Mouse (Mus musculus) embryonic facial prominence, embryonic 15.5 days (tissue): ENCODE measurements around the gene Tcf12. TPM values are rescaled to one million over a fixed set of nuclear protein-coding genes. Genes with fewer than 3 reads are reported as not detected.

Experiments
- ATAC-seq: fragments of 200-750 bp; cut with Nextera tagmentation; 2 replicates; pipeline ENCODE4 v1.8.0; 2017; ENCODE audit warnings: low read depth, moderate TSS enrichment; ENCODE audit not compliant: insufficient number of reproducible peaks, low FRiP score, low TSS enrichment
- H3K27ac ChIP-seq: fragments of 300-500 bp; sonication (generic); replicated peaks from 2 replicates; pipeline ENCODE4 v1.5.1; 2015; ENCODE audit warnings: mild to moderate bottlenecking, inconsistent platforms
- H3K27me3 ChIP-seq: fragments of 300-500 bp; sonication (generic); 2 replicates; pipeline ENCODE4 v1.6.1; 2015; ENCODE audit warnings: inconsistent platforms
- H3K36me3 ChIP-seq: fragments of 300-500 bp; sonication (generic); 2 replicates; pipeline ENCODE4 v1.6.1; 2015; ENCODE audit warnings: mild to moderate bottlenecking, inconsistent platforms
- H3K4me1 ChIP-seq: fragments of 300-500 bp; sonication (generic); 2 replicates; pipeline ENCODE4 v1.6.1; 2015; ENCODE audit warnings: inconsistent platforms
- H3K4me2 ChIP-seq: fragments of 300-500 bp; sonication (generic); replicated peaks from 2 replicates; pipeline ENCODE4 v1.6.1; 2015; ENCODE audit warnings: mild to moderate bottlenecking, inconsistent platforms
- H3K4me3 ChIP-seq: fragments of 300-500 bp; sonication (generic); replicated peaks from 2 replicates; pipeline ENCODE4 v1.5.1; 2015; ENCODE audit warnings: mild to moderate bottlenecking, inconsistent platforms
- H3K9ac ChIP-seq: fragments of 300-500 bp; sonication (generic); 2 replicates; pipeline ENCODE4 v1.6.1; 2015; ENCODE audit warnings: inconsistent platforms
- H3K9me3 ChIP-seq: fragments of 300-500 bp; sonication (generic); replicated peaks from 2 replicates; pipeline ENCODE4 v1.6.1; 2016; ENCODE audit warnings: inconsistent platforms
- WGBS: fragments of 180-500 bp; shearing (Covaris S2); methylation state at CpG from one replicate; pipeline ENCODE4 v1.1.7; 2015; 5-methylcytosine and 5-hydroxymethylcytosine counted together
- polyA plus RNA-seq: library from polyadenylated mRNA; unstranded; fragments of >200 nt; fragmentation: Nextera tagmentation; extraction: Ambion mirVana; gene quantifications from 2 replicates; pipeline ENCODE4 v1.2.1, GENCODE M21; 2015

Tcf12 gene
- polyA plus RNA-seq, 1 experiment from 2014 or later: 104 TPM

GRCm38 (mm10) chr9:71951341-71951740 lies 160.3 kb downstream of the Tcf12 start:
- no peaks in the 10 kb centered on the region for H3K4me1 ChIP-seq

GRCm38 (mm10) chr9:71944801-71945200 lies 166.9 kb downstream of the Tcf12 start:
- H3K4me3 ChIP-seq: no peak overlapping the region
- WGBS: 91% methylated on average over 4 of the region's 4 CpGs
- no peaks in the 10 kb centered on the region for H3K27me3 ChIP-seq
- H3K9ac ChIP-seq: no peak overlapping the region
- no peaks in the 10 kb centered on the region for H3K4me1 ChIP-seq
- ATAC-seq: no peak
- H3K27ac ChIP-seq: no peak overlapping the region
- no peaks in the 10 kb centered on the region for H3K36me3 ChIP-seq
- no peaks in the 10 kb centered on the region for H3K9me3 ChIP-seq
- no peak overlapping the region for H3K4me2 ChIP-seq

More at GRCm38 (mm10) chr9:71951341-71951740, 160.3 kb downstream of the Tcf12 start:
- H3K9ac ChIP-seq: no peak overlapping the region
- H3K9me3 ChIP-seq: no peaks in the 10 kb centered on the region
- H3K4me2 ChIP-seq: no peak overlapping the region
- no peak overlapping the region for H3K27ac ChIP-seq
- no peaks in the 10 kb centered on the region for H3K27me3 ChIP-seq
- no peaks in the 10 kb centered on the region for H3K36me3 ChIP-seq
- no peak overlapping the region for H3K4me3 ChIP-seq
- WGBS: 67% methylated on average over 4 of the region's 4 CpGs
- no peak for ATAC-seq

- no peaks in the 10 kb centered on the region for H3K4me1 ChIP-seq
- H3K27me3 ChIP-seq: no peaks in the 10 kb centered on the region
- no peak overlapping the region for H3K27ac ChIP-seq
- H3K9me3 ChIP-seq: no peaks in the 10 kb centered on the region
- H3K36me3 ChIP-seq: no peaks in the 10 kb centered on the region
- H3K4me3 ChIP-seq: no peak overlapping the region
- H3K9ac ChIP-seq: no peak overlapping the region
- no peak overlapping the region for H3K4me2 ChIP-seq
- ATAC-seq: no peak
These were observed 169.2 kb downstream of the Tcf12 start for GRCm38 (mm10) chr9:71942424-71942823.

- H3K4me1 ChIP-seq: no peaks in the 10 kb centered on the region
- H3K9me3 ChIP-seq: no peaks in the 10 kb centered on the region
- H3K36me3 ChIP-seq: no peaks in the 10 kb centered on the region
- H3K4me2 ChIP-seq: no peak overlapping the region
- ATAC-seq: no peak
- H3K27me3 ChIP-seq: no peaks in the 10 kb centered on the region
- H3K9ac ChIP-seq: no peak overlapping the region
- H3K27ac ChIP-seq: no peak overlapping the region
- no peak overlapping the region for H3K4me3 ChIP-seq
These were observed 171.7 kb downstream of the Tcf12 start for GRCm38 (mm10) chr9:71940016-71940415.

GRCm38 (mm10) chr9:71936199-71936598 lies 175.5 kb downstream of the Tcf12 start:
- Histone ChIP-seq H3K4me1 (no peaks in the 10 kb centered on the region), H3K27ac (no peak overlapping the region), H3K9ac (no peak overlapping the region), H3K9me3 (no peaks in the 10 kb centered on the region), H3K4me2 (no peak overlapping the region), H3K4me3 (no peak overlapping the region), H3K27me3 (no peaks in the 10 kb centered on the region), H3K36me3 (no peaks in the 10 kb centered on the region)
- ATAC-seq: no peak
- 58% methylated on average over 1 of the region's 1 CpGs for WGBS

GRCm38 (mm10) chr9:71934833-71935232 lies 176.8 kb downstream of the Tcf12 start:
- Histone ChIP-seq H3K4me2 (no peak overlapping the region), H3K4me3 (no peak overlapping the region), H3K9me3 (no peaks in the 10 kb centered on the region), H3K27me3 (no peaks in the 10 kb centered on the region), H3K36me3 (no peaks in the 10 kb centered on the region), H3K4me1 (no peaks in the 10 kb centered on the region), H3K9ac (no peak overlapping the region), H3K27ac (no peak overlapping the region)
- no peak for ATAC-seq
- WGBS: 89% methylated on average over 3 of the region's 3 CpGs

GRCm38 (mm10) chr9:71931965-71932364 lies 179.7 kb downstream of the Tcf12 start:
- Histone ChIP-seq H3K4me2 (no peak overlapping the region), H3K36me3 (no peaks in the 10 kb centered on the region), H3K4me3 (no peak overlapping the region), H3K9ac (no peak overlapping the region), H3K27ac (no peak overlapping the region), H3K9me3 (no peaks in the 10 kb centered on the region), H3K4me1 (no peaks in the 10 kb centered on the region), H3K27me3 (no peaks in the 10 kb centered on the region)
- no peak for ATAC-seq

- Histone ChIP-seq H3K4me1 (no peaks in the 10 kb centered on the region), H3K9ac (no peak overlapping the region), H3K9me3 (no peaks in the 10 kb centered on the region), H3K27ac (no peak overlapping the region), H3K4me2 (no peak overlapping the region), H3K4me3 (no peak overlapping the region), H3K27me3 (no peaks in the 10 kb centered on the region), H3K36me3 (no peaks in the 10 kb centered on the region)
- no peak for ATAC-seq
- WGBS: 73% methylated on average over 8 of the region's 8 CpGs
These were observed 180.3 kb downstream of the Tcf12 start for GRCm38 (mm10) chr9:71931358-71931715.

GRCm38 (mm10) chr9:71930431-71931357 lies 181.0 kb downstream of the Tcf12 start:
- no peak overlapping the region for H3K27ac ChIP-seq
- no peak for ATAC-seq
- WGBS: 69% methylated on average over 3 of the region's 3 CpGs
- no peaks in the 10 kb centered on the region for H3K4me1 ChIP-seq
- no peaks in the 10 kb centered on the region for H3K27me3 ChIP-seq
- H3K36me3 ChIP-seq: no peaks in the 10 kb centered on the region
- H3K4me2 ChIP-seq: no peak overlapping the region
- no peak overlapping the region for H3K4me3 ChIP-seq
- H3K9me3 ChIP-seq: no peaks in the 10 kb centered on the region
- no peak overlapping the region for H3K9ac ChIP-seq

- Histone ChIP-seq H3K27ac (no peak overlapping the region), H3K4me1 (no peaks in the 10 kb centered on the region), H3K4me3 (no peak overlapping the region), H3K36me3 (no peaks in the 10 kb centered on the region), H3K9ac (no peak overlapping the region), H3K9me3 (no peaks in the 10 kb centered on the region), H3K4me2 (no peak overlapping the region), H3K27me3 (no peaks in the 10 kb centered on the region)
- no peak for ATAC-seq
These were observed 195.1 kb downstream of the Tcf12 start for GRCm38 (mm10) chr9:71916662-71916953.

GRCm38 (mm10) chr9:71915871-71916661 lies 195.6 kb downstream of the Tcf12 start:
- H3K9ac ChIP-seq: no peak overlapping the region
- H3K27me3 ChIP-seq: no peaks in the 10 kb centered on the region
- H3K4me1 ChIP-seq: no peaks in the 10 kb centered on the region
- H3K4me2 ChIP-seq: no peak overlapping the region
- no peaks in the 10 kb centered on the region for H3K9me3 ChIP-seq
- no peaks in the 10 kb centered on the region for H3K36me3 ChIP-seq
- no peak; the same call in 1 of the 2 replicates for ATAC-seq
- H3K27ac ChIP-seq: no peak overlapping the region
- 55% methylated on average over 6 of the region's 6 CpGs for WGBS
- no peak overlapping the region for H3K4me3 ChIP-seq
